Mouse (Mus musculus): Measurements from ENCODE around the gene Bin2.

The Bin2 gene

DNA sequence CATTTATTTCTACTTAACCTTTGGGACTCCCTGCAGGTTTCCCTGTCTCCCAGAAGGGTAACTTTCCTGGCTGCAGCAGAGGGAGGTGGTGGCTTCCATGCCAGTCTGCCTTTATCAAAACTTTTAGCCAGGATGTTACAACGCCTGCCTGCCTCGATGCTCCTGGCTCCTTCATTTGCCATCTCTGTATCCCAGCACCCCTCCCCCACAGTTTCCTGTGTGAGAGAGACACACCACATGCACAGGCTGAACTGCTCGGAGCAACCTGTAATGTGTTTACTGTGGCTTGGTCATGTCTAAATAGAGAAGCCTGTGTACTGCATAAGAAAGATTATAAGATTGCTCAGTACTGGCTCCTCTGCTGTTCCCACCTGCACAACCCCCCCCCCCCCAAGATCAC is 11.0 kb upstream of the Bin2 start:
- DNase-seq, result peak in 1 of 2 experiments; percentile 33

DNA sequence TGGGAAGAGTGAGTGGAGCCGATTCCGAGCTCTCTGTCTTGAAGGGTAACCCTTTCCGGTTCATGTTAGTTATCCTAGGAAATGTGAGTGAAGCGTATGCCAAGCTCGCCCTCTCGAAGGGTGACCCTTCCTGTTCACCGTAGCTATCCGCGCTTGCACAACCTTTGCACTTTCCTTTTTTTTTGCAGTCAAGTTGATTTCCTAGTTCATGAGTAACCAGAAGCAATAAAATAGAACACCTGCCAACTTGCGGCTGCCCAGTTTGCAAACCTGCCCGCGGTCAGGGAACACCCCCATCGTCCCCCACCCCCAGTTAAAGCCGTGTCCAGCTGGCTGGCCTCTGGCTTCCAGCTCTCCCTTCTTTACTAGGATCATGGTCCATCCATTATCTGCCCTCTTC is 9.7 kb upstream of the Bin2 start:
- peak; percentile 83 to 91 for DNase-seq

DNA sequence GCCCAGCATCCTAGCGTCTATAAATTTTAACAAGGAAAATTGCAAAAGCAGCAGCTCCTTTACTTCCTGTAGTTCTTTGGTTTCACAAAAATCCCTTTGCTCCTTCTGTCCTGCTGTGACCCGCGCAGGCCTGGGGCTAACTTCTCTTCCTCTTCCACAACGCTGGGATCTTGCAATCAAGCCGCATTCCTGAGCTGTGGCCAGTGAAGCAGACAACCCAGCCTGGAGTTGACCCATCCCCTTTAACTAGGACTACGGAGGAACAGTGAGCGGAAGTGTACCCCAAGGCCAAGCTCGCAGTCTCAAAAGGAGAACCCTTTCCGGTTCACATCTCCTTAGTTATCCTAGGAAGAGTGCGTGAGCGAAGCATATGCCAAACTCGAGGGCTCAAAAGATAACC is 9.2 kb upstream of the Bin2 start:
- peak; percentile 85 to 90 for DNase-seq

DNA sequence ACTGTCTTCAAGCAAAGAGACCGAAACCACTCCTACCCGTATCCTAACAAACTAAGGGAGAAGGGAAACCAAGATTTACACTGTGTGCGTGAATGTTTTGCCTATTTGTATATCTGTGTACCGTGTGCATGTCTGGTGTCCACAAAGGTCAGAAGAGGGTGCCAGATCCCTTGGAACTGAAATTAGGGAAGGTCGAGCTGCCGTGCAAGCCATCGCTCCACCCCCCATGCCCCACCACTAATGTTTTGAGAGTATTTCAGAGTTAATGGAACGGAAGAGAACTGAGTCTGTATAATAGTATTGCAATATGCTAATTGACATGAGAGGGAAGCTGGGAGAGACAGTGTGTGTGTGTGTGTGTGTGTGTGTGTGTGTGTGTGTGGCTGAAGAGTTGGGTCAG is 8.3 kb upstream of the Bin2 start:
- no peak for DNase-seq

DNA sequence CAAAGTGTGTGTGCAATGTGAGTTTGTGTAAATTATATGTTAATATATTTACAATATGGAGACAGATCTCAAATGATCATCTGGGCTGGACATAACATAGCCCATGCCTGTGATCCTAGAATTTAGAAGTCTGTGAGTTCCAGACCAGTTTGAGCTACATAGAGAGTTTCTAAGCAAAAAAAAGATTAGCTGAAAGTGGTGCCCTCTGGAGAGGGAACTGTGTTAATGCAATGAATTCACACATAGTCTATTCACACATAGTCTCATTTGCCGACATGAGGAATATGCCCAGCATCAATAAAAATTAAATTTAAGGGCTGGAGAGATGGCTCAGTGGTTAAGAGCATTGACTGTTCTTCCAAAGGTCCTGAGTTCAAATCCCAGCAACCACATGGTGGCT is 7.2 kb upstream of the Bin2 start:
- DNase-seq, result no peak

DNA sequence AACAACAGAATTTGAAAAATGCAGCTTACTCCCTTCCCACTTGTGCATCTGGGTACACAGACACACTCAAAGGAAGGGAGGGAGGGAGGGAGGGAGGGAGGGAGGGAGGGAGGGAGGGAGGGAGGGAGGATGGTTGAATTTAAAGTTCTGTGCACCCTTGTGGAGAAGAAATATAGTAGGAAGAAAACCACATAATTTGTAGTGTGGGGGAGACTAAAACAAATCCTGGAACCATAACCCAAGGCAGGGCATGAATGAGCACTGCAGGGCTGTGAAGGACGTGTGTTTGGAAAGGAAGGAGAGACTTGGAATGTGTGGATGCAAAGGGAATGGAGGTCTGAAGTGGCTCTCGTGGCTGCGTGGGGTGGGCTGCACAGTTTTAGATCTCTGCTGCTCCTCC is 6.1 kb upstream of the Bin2 start:
- DNase-seq, result no peak

DNA sequence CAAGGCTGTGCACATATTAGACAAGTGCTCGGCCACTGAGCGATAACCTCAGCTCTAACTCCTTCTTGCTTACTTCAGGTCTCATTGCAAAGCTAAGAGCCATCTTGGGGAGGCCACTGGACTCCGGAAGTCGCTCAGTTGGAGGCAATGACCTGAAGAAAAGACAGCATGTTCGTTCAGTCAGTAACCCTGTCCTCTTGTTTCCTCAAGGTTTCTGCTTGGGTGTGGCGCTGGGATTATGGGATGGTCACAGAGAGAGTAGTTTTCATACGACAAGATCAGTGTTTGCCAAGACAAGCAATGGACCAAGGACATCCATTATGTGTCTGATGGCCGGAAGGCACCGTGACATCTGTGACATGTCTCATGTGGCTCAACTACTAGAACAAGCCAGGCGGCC is 5.2 kb upstream of the Bin2 start:
- no peak for DNase-seq

DNA sequence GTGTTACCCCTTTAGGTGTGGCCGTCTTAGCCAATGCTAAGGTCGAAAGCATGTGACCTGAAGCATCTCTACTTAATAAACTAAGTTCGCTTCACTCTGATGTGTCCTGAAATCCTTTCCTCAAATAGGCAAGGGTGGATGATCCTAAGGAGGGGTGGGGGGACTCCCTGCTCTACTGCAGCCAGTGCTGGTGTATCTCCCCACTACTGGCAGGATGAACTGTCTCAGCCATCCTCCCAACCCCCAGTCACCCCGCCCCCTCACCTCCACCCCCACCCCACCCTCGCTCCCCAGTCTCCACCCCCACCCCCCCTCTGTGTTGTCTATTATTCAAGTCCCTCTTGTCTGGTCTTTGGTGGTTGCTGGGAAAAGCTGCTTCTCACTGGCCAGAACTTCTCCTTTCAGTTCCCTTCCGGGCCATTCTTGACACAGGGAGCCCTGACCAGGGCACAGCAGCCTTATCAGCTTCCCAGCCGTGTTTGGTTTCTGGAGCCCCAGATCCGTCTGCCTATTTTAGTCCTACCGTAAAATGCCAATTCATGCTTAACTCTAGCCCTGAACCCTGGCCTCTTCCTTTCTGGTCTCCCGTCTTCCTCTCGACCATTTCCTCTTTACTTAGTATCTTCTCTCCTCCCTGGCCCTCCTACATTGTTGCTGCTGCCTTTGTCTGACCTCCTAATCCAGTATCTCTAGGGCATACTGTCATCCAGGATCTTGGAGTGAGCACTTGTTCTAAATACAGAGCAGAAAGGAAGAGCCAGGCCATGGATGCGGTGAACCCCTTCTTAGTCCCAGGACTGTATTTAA is 4.4 kb upstream of the Bin2 start:
- DNase-seq, result no peak

DNA sequence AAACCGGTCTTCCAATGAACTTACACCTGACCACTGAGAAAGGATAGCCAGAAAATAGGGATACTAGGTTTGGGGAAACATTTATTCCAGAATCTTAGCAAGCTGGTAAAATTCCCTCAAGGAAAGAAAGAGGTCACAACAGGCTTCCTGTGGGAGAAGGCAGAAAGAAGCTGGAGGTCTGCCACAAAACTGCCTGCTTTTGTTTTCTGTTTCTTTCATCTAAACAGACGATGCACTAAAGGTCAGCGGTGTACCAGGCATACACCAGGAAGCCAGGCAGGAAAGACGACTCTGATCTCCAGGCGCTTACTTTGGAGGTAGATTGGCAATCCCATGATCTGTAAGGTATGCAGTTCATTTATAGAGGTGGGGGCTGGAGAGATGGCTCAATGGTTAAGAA is 1.5 kb upstream of the Bin2 start:
- DNase-seq, result no peak

DNA sequence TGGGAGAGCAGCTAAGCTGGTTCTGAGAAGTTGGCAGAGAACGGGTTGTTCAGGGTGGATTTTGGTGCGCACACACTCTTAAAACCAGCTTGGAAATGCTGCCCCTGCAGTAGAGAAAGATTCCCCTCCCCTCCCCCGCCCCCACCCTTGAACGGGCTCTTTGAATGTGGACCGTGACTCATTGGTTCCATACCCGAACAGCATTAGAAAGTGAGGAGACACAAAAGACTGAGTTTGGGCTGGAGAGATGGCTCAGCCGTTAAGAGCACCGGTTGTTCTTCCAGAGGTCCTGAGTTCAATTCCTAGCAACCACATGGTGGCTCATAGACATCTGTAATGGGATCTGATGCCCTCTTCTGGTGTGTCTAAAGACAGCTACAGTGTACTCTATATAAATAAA is 651 bp upstream of the Bin2 start:
- DNase-seq, result no peak

DNA sequence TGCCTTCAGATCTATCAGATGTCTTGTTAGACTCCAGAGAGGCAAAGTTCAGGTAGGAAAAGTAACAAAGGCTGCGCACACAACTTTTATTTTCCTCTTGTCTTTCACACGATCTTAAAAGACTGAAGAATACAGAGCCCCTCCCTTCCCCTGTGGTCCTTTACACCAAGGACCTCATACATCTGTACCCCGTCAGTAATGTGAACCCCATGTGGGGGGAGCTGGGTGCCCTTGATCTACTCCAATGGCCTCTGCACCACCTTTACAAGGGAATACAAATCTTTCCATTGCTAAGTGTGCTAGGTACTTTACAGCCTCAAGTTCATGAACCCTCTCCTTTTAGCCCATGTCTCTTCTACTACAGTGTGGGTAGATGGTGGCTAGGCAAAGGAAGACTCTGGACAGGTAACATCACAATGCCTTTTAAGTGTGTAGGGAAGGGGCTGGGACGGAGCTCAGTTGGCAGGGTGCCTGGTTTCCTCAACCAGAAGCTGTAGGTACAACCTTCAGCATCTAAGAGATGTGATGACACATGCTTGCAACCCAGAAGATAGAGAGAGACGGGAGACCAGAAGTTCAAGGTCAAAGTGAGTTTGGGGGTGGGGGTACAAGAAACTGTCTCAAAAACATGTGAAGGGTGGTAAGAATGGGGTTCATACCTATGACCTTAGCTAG is 1.3 kb downstream of the Bin2 start:
- no peak for DNase-seq

DNA sequence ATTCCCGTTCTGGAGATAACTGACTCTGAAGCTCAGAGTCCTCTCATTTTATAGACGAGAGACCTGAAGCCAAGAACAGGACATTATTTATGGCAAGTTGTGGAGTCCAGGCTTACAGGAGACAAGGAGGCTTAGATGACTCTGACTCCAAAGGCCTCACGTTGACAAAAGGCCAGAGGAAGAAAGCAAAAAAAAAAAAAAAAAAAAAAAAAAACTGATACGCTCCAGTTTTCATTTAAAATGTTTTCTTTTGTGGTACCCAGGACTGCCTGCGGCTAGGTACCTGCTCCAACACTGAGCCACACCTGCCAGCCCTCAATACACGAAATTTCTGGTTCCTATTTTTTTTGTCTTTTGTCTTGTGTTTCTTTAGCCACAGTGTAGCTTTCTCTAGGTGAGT is 1.9 kb downstream of the Bin2 start:
- DNase-seq, result no peak

DNA sequence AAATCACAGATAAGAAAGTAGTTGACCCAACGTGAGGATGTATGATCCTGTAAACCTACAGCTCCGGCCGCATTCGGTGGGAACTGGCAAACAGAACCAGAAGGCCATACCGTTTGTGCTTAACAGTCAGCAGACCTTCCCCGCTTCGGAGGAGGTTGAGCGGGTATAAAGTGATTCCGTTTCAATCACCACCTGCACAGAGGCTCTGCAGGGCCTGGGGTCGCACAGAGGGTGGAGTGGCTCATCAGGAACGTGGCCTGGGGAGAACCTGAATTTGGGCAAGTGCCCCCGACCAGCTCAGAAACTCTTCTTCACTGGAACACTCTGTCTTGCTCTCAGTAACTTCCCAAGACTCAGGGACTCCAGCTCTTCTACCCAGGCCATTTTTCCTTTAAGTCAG is 2.5 kb downstream of the Bin2 start:
- no peak for DNase-seq

DNA sequence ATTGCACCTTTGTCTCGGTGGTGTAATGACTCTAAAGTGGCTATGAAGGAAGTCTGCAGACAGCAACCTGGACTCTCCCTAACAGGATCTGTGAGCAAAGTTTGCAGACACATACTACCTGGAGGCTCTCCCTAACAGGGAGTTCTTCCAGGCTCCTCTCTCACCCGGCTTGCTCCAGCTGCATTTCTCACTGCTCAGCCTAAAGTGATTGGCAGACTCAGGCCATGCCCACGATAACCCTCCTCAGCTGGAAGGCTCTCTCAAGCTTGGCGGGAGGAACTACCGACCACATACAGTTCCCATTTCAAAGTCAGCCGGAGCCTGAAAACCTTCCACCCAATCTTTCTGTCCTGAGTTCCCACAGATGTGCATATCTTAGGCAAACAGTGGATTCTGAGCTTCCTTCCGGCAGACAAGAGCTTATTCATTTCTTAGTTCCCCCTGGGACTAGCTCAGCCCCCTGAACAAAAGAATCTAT is 3.1 kb downstream of the Bin2 start:
- DNase-seq, result no peak

DNA sequence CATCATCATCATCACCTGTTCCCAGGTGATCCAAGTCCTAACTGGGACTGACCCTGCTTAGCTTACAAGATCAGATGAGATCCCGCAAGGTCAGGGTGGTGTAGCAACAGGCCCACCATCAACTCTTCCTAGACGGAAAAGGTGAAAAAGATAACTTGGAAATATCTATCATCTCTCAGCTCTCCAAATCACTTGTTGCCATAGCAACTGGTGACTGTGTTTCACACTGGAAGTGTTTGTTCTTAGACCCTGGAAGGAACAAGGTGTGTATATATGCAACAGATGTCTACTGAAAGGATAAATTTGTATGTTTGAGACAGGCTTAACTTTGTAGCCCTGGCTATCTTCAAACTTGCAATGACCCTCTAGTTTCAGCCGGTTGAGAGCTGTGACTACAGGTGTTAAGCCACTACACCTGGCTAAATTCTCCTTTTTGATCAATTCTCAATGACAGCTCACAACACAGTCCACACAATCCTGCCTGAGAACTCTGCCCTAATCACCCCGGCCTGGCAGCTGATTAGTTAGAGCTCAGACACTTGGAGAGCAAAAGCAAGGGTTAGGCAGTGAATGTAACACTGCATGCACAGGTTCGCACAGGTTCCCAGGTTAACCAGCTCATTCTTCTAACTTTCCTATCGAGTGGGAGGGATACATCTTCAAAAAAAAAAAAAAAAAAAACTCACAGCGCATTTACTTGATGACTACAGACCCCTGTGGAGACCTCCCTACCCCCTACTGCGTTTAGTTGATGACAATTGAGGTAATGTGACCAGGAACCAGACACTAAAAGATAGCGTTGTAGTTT is 3.7 kb downstream of the Bin2 start:
- no peak for DNase-seq

DNA sequence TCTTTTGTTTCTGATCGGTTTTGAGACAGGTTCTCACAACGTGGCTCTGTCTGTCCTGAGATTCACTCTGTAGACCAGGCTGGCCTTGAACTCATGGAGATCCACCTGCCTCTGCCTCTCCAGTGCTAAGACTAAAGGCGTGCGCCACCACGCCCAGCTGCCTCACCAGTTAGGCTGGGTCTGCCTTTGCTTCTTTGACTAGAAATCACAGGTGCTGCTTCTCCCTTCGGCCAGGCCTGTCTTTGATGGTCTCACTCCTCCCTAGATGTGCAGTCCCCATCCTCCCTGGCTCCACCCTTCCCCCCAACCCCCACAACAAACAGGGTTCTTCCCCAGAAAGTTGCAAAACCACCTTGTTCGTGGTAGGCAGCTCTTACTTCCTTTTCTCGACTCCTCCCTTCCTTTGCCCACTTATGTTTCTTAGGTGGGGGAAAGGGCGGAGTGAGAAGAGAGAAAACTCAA is 4.5 kb downstream of the Bin2 start:
- DNase-seq, result no peak

DNA sequence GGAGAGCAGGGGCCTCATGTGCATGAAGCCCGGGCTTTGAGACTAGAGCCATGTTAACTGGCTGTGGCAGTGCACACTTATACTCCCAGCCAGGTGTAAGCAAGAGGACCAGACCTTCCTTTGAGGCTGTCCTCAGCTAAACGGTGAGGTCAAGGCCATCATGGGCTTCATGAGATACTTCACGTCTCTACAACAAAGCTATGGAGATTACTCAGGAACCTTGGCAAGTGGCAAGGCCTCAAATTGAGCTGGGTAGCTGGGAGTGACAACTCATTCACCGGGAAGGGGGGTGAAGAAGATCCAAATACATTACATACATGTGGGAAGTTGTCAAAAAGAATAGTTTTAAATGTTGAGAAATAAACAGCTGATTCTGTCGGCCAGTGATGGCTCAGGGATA is 8.5 kb downstream of the Bin2 start:
- no peak for DNase-seq

DNA sequence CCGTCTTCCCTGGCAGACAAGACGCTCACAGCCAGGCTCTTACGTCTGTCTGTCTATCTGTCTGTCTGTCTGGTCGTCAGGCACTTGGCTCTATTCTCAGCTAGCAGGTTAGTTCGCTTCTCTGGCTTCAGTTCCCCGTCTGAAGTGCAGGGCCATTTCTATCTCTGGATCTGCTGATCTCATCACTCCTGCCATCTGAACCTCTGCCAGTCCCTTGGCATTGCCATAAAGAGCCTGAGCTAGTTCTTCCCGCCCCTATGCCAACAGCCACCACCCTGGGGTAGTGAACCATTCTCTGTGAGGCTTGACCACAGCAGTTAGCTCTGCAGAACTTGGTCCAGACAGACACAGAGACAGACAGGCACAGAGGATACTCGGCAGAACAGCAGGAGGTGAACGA is 9.0 kb downstream of the Bin2 start:
- peak; percentile 70 to 75 for DNase-seq

DNA sequence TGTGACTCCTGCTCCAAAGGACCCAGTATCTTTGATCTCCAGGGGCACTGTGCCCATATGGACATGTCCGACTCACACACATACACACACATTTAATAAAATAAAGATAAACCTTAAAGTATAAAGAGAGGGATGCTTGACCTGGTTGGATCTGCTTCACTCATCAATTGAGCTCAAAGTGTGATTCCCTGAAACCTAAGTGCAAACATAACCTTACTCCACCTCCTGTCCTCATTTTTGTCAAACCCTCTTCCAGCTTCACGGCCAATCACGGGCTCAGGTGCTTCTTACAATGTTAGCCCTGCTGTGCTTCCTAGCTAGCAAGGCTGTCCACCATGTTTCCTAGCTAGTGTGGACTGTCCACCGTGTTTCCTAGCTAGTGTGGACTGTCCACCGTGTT is 14.2 kb downstream of the Bin2 start:
- no peak for DNase-seq

DNA sequence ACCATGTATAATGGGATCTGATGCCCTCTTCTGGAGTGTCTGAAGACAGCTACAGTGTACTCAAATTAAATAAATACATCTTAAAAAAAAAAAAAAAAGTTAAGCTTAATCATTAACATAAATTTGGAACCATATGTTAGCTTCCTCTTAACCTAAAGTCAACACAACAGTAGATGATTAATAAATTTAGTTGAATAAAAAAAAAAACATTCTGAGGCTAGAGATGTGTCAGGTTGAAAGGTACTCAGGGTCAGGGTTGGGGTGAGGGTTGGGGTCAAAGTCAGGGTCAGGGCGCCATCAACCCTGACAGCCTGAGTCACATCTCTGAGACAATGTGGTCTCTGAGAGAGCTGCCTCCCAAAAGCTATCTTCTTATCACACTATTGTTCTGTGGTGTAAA is 15.1 kb downstream of the Bin2 start:
- no peak for DNase-seq

DNA sequence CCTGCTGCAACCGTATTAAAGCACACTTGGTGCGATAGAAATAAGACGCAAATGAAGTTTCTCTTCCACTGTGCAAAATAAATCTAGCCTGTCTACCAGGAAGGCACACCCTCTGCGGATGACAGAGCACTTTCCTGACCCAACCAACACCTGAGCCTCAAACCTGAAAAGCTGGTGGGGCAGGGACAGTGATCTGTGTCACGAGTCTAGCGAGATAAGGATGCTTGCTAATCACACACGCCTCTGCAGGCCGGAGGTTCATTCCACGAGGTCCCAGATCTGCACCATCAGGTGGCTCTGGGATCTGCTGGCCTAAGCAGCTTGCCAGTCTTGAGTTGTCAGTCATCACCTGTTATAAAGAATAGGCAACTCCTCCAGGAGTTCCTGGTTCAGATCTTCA is 17.7 kb downstream of the Bin2 start:
- no peak for DNase-seq

DNA sequence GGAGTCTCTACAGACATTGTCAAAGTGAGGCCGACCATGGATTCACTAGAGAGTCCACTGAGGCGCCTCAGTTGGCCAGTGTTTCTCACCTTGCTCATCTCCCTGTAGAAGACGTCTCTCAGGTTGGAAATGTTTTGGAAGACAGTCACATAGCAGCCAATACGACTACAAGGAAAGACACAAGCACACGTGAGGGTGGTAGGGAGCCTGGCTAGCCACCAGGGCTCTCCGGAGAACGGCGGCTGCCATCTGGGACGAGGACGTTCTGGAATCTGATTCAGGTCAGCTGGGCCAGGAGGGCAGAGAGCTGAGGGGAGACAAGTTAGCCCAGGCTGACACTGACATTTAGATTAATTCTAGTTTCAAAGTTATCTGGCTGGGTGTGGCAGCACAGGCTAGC is 19.2 kb downstream of the Bin2 start:
- no peak for DNase-seq

DNA sequence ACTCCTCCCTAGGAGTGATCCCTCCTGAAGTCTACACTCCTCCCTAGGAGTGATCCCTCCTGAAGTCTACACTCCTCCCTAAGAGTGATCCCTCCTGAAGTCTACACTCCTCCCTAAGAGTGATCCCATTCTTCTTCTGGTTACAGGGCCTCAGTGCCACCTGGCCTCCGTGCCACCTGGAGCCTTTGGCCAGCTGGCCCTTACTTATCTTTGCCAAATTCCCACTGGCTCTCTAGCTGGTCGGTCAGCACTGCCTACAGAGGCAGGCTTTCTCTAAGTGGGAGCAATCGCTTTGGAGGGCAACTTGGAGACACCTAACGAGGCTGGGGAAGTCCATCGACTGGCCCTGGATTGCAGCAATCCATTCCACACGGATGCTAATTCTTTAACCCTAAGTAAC is 23.2 kb downstream of the Bin2 start:
- DNase-seq, result no peak

DNA sequence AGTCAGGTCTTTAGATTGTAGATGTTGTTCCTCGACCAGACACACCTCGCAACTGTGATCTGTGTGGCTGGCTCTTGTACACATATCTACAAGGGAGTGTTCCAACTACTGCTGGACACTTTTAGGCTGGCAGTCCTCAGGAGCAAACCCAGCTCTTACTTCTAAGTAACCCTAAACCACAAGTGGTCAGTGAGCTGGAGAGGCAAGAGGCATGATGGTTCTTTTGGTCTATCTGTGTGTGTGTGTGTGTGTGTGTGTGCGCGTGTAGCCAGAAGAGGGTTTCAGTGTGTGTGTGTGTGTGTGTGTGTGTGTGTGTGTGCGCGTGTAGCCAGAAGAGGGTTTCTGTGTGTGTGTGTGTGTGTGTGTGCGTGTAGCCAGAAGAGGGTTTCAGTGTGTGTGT is 26.9 kb downstream of the Bin2 start:
- DNase-seq, result no peak
